Mouse (Mus musculus): ENCODE results near the gene Cdk17.

Cdk17 gene

DNA sequence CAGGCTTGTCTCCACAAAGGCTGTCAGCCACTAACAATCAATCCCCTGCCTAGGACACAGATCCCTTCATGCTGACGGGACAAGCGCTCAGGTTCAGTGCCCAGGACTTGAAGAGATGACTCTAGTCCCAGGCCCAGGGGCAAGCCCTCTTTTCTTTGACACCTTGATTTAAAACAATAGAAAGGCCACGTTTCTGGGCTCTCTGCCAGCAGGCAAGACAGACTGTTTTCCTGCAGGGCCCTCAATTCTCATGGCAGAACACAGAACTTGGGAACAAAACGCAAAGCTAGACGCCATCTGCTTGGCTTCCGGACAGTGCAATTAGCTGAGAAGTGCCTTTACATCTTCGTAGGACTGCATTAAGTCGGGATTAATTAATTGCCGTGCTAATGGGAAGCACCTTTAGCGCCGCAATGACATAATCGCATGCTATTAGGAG lies 121.9 kb downstream of the Cdk17 start:
- no peak for DNase-seq (ENCODE audit: low read depth, low spot score)

DNA sequence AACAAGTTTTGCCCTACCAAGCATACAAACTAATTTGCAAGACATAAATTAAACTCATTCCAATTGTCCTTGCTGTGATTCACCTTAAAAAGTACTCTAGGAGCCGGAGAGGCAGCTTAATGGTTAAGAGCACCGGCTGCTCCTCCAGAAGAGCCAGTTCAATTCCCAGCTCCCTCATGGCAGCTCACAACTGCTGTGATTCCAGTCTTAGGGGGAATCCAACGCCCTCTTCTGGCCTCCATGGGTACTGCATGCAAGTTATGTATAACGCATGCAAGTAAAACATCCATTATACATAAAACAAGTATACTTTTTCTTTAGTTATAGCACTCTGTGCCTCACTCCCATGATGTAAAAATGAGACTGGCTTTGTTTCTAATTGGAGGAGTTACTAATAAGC lies 122.6 kb downstream of the Cdk17 start:
- DNase-seq (ENCODE audit: low read depth, low spot score): peak; percentile 82

DNA sequence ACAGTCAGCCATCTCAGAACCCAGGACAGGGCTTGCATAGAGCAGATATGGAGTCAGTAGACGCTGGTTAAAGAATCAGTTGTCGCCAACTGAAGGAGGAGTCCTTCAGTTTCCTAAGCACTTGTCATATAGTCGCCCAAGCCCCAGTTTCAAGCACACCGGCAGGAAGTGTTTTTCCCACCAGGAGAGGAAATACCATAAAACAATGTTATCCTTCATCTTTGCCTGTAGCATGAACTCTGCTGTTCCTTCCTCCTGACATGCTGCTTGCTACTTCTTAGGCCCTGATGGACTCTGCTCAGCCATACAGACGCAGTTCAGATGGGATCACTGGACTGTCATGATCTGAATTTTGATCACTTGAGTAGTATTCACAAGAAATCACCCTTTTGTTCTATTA lies 124.8 kb downstream of the Cdk17 start:
- DNase-seq (ENCODE audit: low read depth, low spot score): no peak

DNA sequence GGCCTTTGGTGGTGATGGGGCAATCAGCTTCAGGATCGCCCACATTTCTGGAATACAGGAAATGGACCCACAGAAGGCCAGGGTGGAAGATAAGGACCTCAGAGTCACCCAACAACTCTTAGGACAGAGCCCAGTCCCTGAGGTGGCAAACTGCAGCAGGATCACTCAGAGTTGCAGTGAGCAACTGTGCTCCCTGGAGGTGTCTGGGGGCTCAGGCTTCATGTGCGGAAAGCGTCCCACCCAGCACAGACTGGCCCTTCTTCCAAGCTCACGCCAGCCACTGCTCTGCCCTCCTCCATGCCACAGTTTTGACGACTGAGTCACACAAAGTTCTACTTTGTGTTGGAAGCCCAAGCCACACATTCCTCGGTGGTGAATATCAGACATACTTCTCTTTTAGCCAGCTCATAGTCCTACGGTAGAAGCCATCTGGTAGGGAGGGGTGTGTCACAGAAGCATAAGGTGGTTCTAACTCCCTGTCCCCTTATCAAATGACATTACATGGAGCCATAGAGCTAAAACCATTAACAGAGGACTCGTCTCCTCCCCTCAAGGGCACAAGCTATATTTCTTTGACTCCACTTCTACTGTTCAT lies 127.0 kb downstream of the Cdk17 start:
- no peak for DNase-seq (ENCODE audit: low read depth, low spot score)

DNA sequence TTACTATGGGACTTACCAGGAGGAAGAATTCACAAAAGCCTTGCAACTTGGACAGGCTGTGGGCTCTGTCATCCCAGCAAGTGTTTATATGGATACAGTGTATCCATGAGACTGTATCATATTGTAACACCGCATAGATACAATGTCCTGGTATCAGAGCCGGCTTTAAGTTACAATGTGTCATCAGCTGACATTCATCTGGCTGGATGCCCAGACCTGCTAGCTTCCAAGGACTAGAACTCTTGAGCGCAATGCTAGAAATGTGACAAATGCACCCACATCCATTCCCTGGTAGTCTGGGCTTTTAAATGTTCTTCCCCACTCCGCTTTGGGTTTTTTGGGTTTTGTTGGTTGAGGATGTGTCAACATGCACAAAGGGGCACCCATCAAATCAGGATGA lies 127.7 kb downstream of the Cdk17 start:
- no peak for DNase-seq (ENCODE audit: low read depth, low spot score)

DNA sequence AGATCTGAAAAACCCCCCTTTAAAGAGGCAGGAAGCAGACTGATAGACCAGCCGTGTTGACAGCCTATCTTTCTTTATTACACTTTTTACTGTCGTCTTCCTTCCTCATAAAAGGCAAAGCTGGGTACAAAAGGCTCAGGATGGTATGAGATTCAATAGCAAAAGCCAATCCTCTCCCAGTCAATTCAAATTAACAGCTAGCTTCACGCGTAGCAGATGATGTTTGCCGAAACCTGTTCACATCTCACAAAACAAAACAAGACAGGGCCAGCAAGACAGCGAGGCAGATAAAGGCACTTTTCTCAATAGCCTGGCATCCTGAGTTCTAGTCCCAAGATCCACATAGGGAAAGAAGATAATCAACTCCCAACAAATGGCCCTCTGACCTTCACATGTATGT lies 128.7 kb downstream of the Cdk17 start:
- DNase-seq (ENCODE audit: low read depth, low spot score): no peak

DNA sequence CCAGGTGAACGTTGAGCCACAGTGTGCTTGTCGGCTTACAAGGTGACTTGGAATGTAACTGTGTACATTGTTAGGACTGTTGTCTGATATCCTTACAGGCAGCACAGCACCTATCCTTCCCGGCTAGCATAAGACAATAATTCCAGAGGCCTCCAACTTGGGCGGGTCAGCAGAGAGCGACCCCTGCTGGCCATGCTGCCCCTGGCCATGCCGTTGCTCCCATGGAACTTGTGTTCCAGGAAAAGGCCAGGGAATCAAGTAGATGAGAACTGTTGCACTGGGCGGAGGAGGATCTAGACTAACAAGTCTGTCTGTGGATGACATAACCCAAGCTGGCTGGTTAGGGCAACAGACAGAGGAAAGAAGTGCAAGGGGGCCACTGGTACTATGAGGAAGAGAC lies 130.7 kb downstream of the Cdk17 start:
- DNase-seq (ENCODE audit: low read depth, low spot score): peak; percentile 86

DNA sequence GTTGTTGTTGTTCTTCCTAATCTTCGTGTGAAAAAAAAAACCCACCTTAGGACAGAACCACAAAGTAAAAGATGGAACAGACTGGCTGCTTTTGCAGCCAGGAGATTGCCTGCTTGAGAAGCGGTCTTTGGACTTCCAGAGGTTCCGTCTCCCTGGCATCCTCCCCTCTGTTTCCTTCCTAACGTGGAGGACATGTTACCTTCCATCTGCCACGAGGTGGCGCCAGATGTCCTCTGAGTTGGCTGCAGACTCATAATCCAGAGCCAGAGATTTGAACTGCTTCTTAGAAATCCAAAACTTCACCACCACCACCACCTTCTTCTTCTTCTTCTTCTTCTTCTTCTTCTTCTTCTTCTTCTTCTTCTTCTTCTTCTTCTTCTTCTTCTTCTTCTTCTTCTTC lies 131.2 kb downstream of the Cdk17 start:
- DNase-seq (ENCODE audit: low read depth, low spot score): peak; percentile 90

DNA sequence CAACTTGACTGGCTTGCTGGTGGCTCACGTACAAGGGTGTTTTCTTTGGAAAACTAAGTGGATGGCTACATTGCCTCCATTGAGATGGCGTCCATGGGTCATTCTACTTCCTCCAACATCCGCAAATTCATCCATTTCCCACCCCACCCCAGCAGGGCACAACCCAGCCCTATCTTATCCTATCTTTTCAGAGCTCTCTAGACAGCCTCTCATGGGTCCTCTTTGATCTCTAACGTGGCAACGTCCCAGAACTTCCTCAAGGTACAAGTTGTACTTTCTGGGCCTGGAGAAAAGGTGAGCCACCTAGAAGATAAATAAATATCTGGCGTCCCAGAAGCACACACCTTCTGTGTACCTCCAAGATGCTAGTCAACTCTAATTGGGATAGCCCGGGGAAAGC lies 132.9 kb downstream of the Cdk17 start:
- no peak for DNase-seq (ENCODE audit: low read depth, low spot score)

DNA sequence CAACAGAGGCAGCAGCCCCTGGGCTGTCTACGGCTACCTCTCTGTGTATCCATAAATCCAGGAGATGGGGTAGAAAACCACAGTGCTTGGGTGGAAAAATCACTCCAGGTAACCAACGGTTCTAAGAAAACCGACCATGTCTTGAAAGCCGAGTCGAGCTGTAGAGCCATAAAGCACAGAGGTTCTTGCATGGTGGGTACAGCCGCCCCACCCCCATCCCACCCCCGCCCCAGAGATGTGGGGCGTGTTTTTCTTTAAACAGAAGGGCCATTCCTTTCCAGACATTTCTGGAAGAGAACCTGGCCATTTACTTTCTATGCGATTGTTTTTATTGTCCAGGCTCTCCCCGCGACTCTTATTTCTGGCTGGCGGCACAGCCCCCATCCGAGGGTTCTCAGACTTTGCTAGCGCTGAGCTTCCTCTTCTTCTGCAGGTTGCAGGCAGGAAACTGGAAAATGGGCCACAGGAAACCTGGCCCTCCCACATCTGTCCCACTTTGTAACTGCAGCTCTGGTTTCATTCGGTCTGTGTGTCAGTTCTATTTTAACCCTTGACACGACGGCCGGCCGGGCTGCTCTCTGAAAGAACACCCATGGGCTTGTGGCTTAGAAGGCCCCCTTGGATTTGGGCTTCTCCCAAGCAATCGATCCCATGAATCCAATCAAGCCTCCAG lies 134.0 kb downstream of the Cdk17 start:
- DNase-seq (ENCODE audit: low read depth, low spot score): no peak

DNA sequence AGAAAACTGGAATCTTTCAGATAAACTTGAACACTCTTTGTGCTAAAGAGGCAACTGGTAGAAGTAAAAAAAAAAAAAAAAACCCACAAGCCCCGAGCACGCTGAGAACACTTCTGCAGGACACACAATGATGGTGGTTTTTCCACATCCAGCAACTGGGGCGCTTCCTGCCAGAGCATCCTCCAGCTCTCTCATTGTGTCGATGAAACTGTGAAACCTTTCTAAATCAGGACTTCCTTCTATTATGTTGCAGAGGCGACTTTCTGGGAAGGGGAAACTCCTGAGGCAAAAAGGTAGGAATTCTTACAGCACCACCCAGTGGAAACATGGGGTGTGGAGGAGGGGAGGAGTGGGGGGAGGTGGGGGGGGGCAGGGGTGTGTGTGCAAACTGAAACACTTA lies 137.1 kb downstream of the Cdk17 start:
- peak; percentile 74 for DNase-seq (ENCODE audit: low read depth, low spot score)

DNA sequence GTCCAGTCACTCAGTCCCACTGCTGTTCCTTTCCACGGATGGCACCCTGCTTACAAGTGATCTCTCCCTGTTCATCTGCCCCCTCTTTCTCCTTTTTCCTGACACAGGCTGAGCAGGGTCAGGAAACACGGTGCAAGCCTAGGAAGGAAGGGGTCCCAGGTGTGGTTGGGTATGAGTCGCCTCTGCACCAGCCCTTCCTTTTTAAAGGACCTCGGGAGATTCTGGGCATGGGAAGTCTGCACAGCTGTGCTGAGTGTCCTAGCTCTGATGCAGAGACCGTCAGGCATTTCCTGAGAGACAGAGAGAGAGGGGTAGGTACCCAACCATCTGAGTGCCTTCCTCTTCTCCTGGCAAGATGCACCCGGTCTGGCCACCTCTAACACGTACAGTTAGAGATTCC lies 137.5 kb downstream of the Cdk17 start:
- DNase-seq (ENCODE audit: low read depth, low spot score): no peak

DNA sequence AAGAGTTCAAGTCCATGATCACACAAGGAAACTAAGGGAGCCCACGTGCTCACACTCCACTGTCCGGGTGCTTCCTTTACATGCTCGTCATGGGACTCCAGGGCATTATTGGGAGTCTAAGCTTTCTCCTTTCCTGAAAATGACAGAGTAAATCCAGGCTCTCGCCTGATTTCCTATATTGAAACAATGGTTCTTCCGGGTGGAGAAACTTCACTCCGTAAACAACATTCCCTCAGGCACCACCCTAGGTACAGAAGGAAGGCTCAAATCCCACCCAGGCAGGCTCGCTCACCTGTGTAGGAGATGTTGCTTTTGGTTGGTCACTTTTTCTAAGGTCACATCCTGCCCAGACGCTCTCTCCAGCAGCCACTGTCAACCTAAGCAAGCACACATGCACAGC lies 141.2 kb downstream of the Cdk17 start:
- DNase-seq (ENCODE audit: low read depth, low spot score): no peak

DNA sequence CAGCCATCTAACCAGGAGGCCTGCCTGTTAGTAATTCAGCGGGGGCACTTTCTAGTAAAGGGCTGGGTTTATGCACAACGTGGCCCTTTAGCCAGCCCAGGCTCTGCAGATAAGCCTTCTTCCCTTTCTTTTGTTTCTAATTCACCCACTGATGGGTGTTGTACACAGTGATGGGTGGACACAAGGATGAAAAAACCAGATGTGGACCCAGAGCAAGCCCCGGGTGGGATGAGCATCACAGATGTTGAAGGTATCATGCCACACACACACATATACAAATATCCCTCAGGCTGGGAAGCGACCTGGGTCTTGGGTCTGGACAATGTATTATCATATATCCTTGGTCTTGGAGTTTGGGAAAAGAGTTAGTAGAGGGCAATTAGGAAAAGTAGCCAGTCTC lies 142.6 kb downstream of the Cdk17 start:
- no peak for DNase-seq (ENCODE audit: low read depth, low spot score)

DNA sequence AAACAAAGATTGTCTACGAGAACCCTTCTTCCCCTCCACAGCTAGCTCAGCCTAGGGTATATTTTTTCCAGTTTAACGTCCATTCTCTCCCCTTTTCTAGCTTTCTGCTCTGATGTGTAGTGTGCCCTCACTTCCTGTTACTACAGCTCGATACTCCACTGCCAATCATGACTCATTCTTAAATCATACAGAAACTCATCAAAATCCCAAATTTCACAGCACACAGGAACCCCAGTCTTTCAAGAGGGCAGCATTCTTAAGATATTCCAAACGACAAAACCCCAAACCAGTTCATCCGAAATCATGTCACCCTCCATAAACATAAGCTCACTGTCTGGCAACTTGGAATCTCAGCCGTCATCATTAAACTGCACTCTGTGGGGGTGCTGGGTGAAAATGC lies 145.3 kb downstream of the Cdk17 start:
- no peak for DNase-seq (ENCODE audit: low read depth, low spot score)

DNA sequence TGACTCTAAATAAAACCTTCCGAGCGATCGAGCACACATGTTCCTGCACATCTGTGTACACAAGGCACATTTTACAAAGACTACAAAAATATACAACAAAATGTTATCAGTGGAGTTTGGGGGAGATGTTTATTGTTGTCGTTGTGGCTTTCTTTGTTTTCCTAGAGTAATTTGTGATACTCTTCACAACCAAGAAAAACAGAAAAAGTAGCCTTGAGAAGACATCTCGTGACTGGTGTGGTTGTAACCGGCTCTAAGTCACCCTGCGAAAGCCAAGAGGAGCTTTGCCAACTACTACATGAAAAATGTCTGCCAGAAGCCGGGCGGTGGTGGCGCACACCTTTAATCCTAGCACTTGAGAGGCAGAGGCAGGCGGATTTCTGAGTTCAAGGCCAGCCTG lies 145.7 kb downstream of the Cdk17 start:
- no peak for DNase-seq (ENCODE audit: low read depth, low spot score)

DNA sequence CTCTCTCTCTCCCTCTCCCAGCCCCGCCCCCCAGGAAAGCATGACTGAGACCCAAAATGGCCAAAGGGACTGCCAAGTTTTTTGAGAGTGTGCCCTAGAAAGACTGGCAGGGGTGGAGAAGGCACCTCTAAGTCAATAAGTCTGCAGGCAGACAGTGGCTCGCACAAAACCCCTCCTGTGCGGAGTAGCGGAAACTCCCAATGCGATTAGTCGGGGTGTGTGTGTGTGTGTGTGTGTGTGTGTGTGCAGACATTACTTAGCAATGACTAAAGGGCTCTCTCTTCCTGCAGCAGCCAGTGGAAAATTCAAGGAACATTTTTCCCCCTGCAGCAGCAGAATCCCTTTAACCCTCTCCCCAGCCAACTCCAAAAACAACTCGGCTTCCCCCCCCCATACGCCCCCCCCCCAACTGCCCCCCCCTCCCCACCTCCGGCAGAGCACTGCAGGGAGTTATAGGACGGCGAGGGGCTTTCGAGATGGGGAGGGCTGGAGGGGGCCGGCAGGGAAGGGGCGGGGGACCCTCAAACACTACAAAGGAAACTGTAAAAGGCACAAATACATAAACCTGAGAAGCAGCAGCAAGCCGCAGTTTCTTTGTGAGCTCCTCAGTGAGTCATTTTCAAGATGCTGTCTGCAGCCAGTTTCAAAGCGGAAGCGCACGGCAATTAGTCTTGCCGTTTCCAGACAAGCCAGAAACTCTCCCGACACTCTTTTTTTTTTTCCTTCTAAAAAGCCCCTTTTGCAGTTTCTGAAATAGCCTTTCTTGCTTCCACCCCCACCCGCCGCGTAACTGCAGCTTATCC lies 148.7 kb downstream of the Cdk17 start:
- DNase-seq (ENCODE audit: low read depth, low spot score): peak; percentile 59

DNA sequence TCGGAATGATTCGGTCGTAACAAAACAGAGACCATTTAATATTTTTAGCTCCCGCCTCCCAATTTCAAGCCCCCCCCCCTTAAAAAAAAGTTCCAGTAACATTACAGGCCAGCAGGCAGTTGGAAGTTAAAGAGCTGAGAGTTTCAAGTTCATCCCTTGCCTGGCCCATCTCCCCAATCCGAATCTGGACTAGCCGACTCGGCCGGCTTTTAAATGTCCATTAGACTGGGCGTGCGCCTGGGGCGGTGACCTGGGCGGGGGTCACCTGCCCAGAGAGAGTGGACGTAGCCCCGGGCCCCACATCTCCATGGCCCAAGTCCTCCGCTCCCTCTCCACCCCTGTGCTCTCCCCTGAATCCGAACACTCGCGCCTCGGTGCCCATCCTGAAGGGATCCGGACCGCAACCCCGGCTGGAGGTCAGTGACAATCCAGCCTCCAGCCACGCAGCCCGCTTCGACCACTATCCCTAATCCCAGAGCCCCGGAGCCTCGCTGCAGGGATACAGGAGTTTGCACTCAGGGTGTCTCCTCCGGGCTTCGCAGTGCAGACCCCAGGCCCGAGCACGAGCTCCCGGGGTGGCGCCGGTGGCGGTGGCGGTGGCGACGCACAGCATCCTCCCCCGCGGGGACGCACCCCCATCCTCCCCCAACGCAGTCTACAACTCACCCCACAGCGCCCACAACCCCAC lies 149.4 kb downstream of the Cdk17 start:
- no peak for DNase-seq (ENCODE audit: low read depth, low spot score)

DNA sequence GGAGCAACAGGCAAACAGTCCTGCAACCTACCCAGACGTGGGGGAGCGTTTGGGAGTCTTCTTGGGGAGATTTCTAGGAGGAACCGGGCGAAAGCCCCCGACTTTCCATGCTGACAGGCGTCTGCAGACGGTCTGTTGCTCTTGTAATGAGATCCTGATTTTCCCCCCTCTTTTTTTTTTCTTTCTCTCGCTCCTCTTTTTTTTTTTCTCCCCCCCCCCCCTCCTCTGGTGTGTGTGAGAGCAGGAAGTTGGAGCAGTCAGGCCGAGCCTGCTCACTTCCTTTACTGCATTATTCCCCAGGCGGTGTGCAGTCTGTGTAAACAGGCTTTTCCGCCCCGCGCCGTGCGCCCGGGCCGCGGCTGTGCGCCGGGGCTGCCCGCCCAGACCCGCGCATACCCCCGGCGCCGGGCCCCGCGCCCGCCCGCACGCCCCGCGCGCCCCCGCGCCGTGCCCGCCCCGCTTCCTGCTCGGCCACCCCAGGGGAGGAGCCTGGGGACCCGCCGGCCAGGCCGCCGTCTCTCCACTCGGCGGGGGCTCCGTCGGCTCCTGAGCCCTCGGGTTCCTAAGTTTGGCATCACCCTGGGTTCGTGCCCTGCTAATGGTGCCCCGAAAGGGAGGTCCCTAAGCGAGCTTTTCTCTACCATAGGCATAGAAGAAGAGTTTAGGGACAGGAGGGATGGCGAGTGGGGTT lies 150.2 kb downstream of the Cdk17 start, which contains the start of gene Elk3:
Gene Elk3 (minus strand): TSS at position 415 of the 691 bp plus-strand sequence.
- no peak for DNase-seq (ENCODE audit: low read depth, low spot score)

DNA sequence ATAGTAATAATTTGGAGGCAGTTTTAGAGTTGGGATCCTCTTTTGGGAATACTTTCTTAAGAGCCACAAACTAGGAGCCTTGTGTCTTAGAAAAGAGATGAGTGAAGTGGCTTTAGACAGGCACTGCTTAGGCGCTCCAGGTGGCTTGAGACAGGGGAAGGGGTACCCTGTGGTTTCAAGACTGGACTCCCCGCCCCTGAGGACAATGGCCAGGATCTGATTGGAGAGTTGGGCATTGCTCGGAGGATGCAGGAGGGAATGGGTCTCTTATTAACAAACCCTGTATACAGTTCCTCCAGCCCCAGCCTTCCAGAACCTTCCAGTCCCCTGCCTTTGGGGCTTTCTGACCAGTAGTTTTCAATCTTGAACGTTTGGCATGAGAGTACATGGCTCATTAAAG lies 150.9 kb downstream of the Cdk17 start:
- no peak for DNase-seq (ENCODE audit: low read depth, low spot score)

Measured in ES-CJ7 (cell line).